Mouse (Mus musculus) lung, postnatal 4 days (tissue): ENCODE measurements at regions not wholly inside any gene's neighbourhood (a gene's known extent, or its start where the extent isn't known, plus 50 kb on each side); places are given as distances from the start of the nearest gene placed in this dataset.
A peak's percentile ranks its signal among the peaks of the same experiment; 100 is the strongest.

ENCODE experiments used
- DNase-seq, 2 experiments: peaks; one replicate each; pipeline ENCODE4 v3.0.0; 2021

DNA sequence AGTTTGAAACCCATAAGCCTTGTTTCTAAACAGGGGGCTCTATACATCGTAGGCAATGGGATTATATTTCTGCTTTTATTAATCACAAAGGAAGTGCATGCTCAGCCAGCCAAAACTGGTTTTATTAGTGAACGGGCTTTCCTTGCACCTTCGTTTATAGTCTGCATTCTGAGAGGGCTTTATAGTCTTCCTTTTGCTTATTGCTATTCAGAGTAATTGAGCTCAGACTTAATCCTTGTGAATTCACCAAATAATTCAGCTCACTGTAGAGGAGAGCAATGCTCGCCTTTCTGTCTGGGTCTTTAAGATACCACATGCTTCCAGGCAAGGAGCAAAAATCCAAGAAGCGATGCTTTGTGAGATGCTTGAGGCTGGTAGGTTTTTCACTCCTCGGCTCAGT, 984.3 kb downstream of the Slc4a3 start:
- no peak for DNase-seq

DNA sequence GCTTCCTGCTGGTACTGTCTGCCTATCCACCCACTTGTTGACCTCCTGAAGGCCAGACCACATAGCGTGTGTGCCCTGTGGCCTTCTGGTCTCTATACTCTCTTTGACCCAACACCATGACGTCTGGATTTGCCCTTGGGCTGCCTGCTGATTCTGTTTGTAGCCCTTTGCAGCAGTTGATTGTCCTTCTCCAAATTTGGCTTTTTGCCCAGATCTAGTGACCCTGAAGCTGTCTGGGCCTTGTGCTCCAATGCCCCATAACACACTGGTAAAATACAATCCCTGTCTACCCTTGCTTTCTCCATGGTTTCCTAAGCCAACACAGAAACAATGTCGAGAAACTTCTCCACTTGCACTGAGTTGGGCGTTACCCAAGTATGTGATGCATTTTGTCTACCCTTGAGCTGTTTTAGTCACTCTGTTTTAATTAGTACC, 979.3 kb downstream of the Epha4 start:
- DNase-seq: no peak

DNA sequence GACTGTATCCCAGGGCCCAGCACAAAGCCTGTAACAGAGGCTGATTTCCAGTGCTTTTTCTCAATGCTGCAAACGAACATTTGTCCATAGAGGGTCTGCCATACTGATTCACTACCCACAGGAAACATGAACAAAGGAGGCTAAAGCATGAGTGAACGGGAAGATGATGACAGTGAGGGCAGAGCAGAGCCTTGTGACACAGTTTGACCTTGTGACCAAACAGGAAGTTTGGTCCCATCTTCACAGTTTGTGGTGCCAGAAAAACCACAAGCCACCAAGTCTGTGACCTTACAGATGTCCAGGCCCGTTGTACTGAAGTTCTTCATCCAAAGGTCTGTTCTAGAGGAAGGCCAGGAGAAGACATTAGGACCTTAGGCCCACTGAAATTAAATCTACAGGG, 974.4 kb downstream of the Epha4 start:
- no peak for DNase-seq

- peak; percentile 24 to 38 for DNase-seq
Observed at GRCm38 (mm10) chr1:76550876-76551275, 964.0 kb downstream of the Epha4 start.

GRCm38 (mm10) chr1:76559441-76559840, 955.4 kb downstream of the Epha4 start:
- no peak for DNase-seq

- DNase-seq: no peak
Observed at GRCm38 (mm10) chr1:76575487-76575886, 939.4 kb downstream of the Epha4 start.

GRCm38 (mm10) chr1:76585921-76586320, 929.0 kb downstream of the Epha4 start:
- no peak for DNase-seq

DNA sequence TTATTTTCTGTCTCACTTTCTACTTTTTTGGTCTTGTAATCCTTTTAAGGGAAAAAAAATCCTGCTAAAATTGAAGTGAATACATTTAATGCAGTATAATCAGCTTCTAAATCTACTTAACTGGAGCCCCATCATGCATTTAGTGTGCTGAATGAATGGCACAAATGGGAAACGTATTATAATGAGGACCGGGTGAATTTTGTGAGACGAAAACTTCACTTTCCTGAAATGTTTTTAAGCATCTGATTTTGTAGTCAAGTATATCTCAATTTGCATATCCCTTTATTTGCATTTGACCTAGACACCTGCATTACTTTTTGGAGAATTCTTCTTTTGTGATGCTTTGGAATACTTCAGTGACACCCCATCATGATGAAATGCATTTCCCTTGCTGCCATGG, 889.1 kb downstream of the Epha4 start:
- no peak for DNase-seq

GRCm38 (mm10) chr1:76629861-76630260, 885.0 kb downstream of the Epha4 start:
- no peak for DNase-seq

DNA sequence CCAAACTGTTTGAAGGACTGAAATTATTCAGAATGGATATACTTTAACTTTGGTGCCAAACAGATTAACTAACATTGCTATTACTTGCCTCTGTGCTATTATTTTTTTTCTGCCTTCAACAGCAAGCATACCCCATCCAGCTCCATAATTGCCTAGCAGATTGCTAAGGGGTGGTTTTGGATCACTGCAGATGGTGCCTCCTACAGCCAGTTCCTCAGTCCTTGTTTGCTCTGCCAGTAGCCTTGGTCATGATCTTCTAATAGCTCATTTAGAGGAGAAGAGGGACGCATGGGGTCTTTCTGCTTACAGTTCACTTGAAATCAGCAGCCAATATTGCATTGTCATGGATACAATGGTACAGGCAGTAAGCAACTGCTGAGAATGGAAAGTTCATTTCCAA, 880.8 kb downstream of the Epha4 start:
- DNase-seq: no peak

DNA sequence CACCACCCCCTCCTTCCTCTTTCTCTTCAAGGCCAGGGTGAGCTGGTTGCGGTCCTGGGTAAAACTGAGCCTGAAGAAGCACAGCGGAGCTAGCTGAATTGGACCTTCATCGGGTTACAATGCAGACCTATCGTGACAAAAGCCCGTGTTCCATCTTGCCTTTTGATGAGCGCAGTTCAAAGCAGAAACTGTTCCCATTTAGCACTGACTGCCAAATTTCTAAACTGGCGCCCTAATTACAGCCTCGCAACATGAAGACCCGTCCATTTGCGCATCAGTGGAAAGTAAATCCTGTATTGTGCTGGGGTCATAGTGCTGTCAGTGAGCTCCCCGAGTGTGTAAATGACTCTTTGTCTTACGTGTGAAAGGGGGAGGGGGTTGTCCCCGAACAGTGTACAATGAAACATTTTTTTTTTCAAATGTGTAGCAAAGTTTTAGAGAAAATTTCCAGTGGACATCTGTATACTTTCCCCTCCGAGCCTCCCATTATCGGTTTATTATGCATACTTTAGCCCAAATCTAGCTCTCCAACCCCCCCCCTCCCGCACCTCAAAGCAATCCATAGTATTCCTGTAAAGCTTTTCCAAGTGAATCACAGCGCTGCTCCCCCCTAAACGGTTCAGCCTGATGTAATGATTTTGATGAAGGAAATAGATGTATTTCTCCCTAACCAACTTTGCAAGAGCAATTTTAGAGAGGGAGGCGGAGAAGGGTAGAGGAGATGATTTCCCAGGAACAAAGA, 877.4 kb downstream of the Epha4 start:
- no peak for DNase-seq

- DNase-seq: no peak
Observed at GRCm38 (mm10) chr1:76638010-76638400, 876.9 kb downstream of the Epha4 start.

DNA sequence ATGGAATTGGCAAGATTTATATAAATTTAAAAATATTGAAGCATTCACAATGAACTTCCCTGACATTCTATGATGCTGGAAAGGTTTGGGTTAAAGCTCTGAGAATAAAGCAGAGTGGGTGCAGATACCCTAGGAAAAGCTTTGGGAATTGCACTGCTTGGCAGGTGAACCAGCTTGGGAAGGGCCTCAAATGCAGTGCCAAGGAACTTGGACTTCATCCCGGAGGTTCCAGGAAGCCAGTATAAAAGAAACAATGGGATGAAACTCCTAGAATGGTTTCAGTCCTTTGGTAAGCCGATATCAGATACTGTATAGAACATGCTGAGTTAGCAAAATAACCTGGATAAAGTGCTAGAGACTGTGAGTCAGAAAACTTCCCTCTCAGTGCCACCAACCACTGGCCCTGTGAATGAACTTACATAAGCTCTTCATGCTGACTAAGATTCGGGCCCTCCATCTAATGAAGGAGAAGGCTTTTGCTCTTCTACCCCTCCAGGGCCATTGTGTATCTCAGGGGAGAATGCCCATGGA, 873.6 kb downstream of the Epha4 start:
- no peak for DNase-seq

DNA sequence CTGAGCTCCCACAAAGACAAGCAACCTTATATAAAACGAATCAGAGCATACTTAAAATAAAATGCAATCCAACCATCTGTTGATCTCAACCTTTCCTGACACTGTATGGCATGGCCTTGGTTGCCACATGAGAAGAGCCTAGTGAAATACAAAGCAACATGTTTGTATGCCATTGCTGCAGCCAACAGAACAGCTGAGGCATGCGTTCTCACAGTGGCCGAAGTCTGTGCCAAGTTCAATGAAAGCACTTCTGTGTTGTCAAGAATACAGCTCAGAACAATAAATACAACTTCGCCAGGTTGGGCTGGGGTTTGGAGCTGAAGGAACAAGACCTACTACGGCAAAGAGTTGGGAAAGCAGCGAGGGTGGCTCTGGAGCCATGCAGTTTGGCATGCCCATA, 872.2 kb downstream of the Epha4 start:
- DNase-seq: no peak

DNA sequence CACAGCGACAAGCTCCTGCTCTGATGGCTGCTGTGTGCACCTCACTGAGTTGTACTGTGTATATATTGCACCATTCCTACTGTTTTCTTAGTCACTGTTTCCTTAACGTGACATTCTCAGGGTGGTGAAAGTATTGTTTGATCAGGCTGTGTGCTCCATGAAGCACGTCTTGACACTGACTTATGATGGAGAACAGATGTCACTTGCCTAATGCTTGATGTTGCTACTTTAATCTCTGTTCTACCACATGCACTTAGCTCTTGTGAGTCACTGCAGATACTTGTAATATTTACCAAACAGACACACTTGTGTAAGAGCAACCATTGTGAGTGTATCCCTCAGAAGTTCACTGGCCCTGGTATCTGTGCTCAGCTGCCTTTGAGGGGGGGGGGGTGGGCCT, 870.0 kb downstream of the Epha4 start:
- no peak for DNase-seq

DNA sequence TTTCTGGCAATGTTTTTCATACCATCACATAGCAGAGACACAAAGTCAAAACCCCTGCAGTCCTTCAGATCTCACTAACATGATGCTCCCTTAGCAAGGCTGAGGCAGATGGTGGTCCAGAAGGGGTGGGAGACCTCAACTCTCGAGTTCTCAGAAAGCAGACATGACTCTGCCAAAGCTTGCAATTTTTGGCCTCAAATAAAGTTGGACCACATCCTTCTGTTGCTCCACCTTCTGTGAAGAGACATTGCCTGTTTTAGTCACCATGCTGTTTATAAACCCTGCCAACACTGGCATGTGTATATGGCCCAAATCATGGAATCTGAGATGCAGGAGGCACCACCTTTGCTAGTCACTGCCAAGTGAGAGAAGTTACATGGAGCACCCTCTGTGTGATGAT, 860.1 kb downstream of the Epha4 start:
- no peak for DNase-seq

- DNase-seq: peak; percentile 16 to 24
Observed at GRCm38 (mm10) chr1:76658228-76658627, 856.7 kb downstream of the Epha4 start.

- DNase-seq: no peak
Observed at GRCm38 (mm10) chr1:76660146-76660545, 854.7 kb downstream of the Epha4 start.

GRCm38 (mm10) chr1:76664381-76664780, 850.5 kb downstream of the Epha4 start:
- DNase-seq: no peak

- DNase-seq: no peak
Observed at GRCm38 (mm10) chr1:76676836-76677235, 838.1 kb downstream of the Epha4 start.

GRCm38 (mm10) chr1:76705556-76705955, 809.3 kb downstream of the Epha4 start:
- DNase-seq: no peak

DNA sequence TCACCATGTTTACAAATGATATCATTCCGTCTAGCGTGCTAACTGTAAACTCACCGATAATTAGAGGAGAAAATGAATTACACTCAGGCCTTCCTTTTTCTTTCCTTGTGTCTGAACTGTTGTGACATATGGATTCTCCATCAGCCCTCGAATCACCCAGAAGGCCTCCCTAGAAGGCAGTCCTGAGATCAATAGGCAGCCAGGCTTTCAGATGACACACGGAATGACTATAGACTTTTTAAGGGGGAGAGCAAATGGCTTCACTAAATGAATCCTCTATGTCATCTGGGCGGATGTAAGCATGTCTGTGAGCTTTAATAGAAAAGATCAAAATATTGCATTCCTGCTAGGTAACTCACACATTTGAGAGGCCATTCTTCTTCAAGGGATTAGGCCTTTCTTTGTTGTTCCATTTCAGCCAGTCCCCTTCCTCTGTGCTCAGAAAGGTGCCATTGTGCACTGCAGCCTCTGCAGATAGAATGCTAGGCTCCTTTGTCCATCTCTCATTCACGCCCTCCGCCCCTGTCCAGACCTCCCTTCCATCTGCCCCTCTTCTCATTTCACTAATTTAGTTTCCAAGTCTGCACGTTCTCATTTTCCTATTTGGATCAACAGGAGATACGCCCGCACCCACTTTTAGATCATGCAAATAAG, 797.1 kb downstream of the Epha4 start:
- DNase-seq: no peak

DNA sequence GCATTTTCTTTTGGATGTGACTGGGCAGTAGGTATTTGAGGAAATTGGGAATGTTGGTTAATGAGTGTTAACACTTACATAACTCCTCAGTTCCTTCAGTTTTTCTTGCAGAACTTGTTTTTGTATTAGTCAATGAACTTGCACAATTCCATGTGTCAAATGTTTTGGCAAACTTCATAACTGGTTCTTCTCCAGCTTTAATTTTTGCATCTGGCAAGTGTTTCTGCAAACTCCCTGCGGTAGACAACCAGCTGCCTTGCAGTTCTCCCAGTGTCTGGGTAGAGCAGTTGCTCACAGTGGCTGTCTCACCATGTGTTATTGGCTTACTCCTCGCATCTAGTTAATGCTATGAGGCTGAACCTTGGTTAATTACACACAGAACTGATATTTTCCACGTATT, 790.4 kb downstream of the Epha4 start:
- peak; percentile 5 to 21 for DNase-seq

DNA sequence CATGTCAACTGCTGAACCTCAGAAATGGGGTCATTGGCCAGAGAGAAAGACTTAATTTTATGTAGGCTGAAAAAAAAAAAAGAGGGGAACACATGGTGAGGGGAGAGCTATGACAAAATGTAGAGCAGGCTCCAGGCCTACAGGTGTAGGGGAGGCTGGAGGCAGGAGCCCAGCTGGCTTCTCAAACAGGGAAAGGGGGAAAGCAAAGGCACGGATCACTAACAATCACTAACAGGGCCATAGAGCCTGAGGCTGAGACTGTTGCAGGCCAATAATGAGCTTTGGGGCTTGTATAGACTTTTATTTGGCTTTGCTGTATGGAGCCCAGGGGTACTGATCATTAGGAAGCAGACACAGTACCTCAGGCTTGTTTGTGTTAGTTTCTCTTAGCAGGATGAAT, 777.9 kb downstream of the Epha4 start:
- DNase-seq: no peak

GRCm38 (mm10) chr1:76737663-76738062, 777.2 kb downstream of the Epha4 start:
- DNase-seq: no peak
